ENCODE assay signal across 12 mouse cellular contexts in genomic region chr14:121267801-121268200, GRCm38 (mm10).
"Had no signal": no experiment of that assay in that cellular context is flagged by ENCODE, and none has a peak within 500 bp of the region (broad histone marks: within the 10 kb centered on the region; RNA-seq: fewer than 3 reads in every experiment).

No protein-coding gene starts in this region.

- DNase-seq: left cerebral cortex, postnatal 4 days; liver; liver, embryonic 13.5 days; liver, postnatal 0 days; lung, adult 18-20 months; lung, adult 2 months; lung, embryonic 14.5 days; lung, postnatal 10 days; lung, postnatal 14 days; lung, postnatal 36 days; lung, postnatal 4 days; midbrain, embryonic 14.5 days had no signal
